Mouse (Mus musculus) thymus, postnatal 36 days (tissue): Measurements from ENCODE around the gene Spi1.
"Not testable (repeated sequence)": the region's sequence is repeated elsewhere in the genome, so short reads cannot be mapped to it uniquely, and the experiment has no call there.

ENCODE experiments used
- DNase-seq, 2 experiments: peaks; one replicate each; pipeline ENCODE4 v3.0.0; 2022; ENCODE audit warnings: mixed read lengths in 2 of 2

Spi1 gene

DNA sequence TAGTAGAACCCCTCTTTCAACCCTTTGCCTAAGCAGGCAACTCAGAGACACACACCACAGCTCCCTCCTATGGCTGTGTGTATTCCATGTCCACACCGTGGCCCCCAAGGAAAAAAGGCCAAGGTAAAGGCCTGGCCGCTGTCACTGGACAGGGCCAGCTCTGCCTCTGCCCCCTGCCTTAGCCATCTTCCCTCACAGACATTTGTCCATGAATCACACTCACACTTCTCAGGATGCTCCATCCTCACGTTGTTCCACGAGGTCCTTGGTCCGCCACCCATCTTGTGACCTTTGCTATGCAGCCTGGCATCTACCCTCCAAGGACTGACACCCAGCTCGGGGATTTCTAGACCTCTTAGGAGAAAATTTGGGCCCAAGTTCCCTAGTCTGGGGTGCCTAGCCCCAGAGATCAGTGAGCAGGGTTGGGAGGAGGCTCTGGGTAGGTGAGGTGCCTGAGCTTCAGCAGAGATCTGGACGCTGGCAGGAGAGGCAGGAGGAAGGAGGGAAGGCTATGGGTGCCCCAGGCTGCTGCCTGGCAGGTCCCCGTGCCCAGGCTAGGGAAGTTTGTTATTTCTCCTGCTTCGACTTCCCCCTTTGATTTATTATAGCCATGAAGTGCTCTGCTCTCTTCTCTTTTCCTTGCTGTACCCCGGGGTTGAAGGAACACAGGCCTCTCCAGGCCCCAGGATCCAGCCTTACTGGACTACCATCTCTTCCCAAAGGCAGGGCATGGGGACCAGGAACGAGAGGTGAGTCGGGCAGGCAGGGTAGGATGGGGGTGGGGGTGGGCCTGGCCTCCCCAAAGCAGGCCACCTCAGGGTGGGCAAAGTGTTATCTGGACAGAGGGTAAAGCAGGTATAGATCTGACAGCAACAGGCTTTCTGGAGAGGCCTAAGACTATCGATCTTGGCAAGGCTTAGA is at the start of gene Spi1:
Spi1 (plus strand) TSS at position 616 of the 921 bp plus-strand sequence.
- DNase-seq = no peak

GRCm38 (mm10) chr2:91033000-91033399 is 49.2 kb upstream of the Spi1 start:
- no peak for DNase-seq

GRCm38 (mm10) chr2:91035385-91035784 is 46.8 kb upstream of the Spi1 start, which contains the start of gene Rapsn:
Gene Rapsn (plus strand): TSS chr2:91035620.
- DNase-seq = no peak

DNA sequence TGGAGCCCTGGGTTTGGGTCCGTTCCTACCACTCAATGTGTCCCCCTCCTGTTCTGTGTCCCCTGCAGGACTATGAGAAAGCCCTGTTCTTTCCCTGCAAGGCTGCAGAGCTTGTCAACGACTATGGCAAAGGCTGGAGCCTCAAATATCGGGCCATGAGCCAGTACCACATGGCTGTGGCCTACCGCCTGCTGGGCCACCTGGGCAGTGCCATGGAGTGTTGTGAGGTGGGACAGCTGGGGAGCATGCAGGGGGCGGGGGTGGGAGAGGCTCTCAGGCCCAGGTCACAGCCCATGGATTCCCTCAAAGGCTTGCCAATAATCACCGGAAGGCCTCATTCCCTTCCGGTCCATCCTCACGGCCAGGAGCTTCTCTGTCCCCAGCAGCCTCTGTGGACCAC is 40.4 kb upstream of the Spi1 start:
- DNase-seq = no peak

GRCm38 (mm10) chr2:91042651-91043398 is 39.4 kb upstream of the Spi1 start:
- DNase-seq = peak; percentile 35 to 44

DNA sequence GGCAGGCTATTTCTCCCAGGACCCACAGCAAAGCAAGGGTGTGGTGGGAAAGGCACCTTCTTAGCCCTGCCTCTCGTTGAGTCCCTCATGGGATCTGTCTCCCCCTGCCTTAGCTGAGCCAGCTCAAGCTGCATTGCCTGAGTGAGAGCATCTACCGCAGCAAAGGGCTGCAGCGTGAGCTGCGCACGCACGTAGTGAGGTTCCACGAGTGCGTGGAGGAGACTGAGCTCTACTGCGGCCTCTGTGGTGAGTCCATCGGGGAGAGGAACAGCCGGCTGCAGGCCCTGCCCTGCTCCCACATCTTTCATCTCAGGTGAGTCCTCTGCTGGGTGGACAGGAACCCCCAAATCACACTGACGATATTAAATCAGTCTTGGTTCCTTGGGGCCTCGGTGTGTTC is 37.5 kb upstream of the Spi1 start:
- no peak for DNase-seq

DNA sequence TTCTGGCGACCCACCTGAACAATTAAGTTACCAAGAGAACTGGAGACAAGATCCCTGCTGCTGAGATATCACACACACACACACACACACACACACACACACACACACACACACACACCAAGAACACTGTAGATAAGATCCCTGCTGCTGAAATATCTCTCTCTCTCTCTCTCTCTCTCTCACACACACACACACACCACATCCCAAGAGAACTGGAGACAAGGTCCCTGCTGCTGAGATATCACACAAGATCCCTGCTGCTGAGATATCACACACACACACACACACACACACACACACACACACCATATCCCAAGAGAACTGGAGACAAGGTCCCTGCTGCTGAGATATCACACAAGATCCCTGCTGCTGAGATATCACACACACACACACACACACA is 36.4 kb upstream of the Spi1 start:
- not testable (repeated sequence) for DNase-seq

- no peak for DNase-seq
These were observed 34.8 kb upstream of the Spi1 start for GRCm38 (mm10) chr2:91047359-91047758.

- DNase-seq = no peak
These were observed 30.3 kb upstream of the Spi1 start for GRCm38 (mm10) chr2:91051917-91052316.

DNA sequence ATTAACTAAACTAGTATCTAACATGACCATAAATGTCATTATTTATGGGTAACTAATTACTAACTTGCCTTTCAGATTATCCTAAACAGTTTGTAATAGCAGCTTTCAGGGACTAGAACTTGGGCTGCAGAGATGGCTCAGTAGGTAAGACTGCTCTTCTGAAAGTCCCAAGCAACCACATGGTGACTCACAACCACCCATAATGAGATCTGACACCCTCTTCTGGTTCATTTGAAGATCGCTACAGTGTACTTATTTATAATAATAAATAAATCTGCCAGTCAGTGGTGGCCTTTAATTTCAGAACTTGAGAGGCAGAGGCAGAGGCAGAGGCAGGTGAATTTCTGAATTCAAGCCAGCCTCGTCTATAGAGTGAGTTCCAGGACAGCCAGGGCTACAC is 29.4 kb upstream of the Spi1 start:
- DNase-seq = no peak

DNA sequence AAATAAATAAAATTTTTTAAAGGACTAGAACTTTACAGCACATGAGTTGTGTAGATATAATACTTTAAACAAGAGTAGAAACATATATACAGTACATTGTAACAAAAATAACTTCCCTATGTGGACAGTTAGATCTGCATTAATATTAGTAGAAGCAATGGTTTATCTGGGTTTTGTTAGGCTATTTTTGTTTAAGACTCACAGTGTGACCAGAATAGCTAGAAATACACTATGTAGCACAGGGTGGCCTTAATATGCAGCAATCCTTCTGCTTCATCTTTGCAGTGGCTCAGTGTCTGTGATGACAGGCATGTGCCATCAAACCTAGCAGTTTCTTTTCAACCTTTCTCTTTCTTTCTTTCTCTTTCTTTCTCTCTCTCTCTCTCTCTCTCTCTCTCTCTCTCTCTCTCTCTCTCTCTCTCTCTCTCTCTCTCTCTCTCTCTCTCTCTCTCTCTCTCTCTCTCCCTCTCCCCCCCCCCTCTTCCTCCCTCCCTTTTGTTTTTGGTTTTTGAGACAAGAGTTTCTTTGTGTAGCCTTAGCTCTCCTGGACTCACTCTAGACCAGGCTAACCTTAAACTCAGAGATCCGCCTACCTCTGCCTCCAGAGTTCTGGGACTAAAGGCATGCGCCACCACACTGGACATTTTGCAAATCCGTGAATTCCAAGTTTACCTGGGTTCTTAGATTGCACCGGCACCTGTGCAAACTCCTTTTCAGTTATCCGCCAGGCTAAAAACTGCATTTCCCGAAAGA is 28.8 kb upstream of the Spi1 start:
- DNase-seq = no peak

GRCm38 (mm10) chr2:91053934-91054382 is 28.2 kb upstream of the Spi1 start, which contains the start of gene Psmc3:
Gene Psmc3 (plus strand): TSS chr2:91054009.
- peak; percentile 94 to 97 for DNase-seq

DNA sequence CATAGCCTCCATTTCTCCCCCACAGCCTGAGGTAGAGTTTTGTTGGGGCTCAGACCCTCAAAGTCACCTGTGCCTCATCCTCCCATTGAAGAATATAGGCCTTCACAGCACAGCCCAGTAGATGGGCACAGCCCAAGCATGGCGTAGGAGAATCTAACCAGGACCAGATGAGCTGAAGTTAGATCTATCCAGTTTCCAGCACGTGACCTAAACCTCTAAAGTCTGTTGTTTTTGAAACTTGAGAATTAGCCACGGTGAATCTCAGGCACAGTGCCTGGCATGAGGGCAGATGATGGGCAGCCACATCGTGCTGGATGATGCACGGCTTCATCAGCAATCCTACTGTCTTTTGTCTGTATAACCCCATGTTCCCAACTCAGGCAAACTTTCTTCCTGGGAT is 23.8 kb upstream of the Spi1 start:
- no peak for DNase-seq

DNA sequence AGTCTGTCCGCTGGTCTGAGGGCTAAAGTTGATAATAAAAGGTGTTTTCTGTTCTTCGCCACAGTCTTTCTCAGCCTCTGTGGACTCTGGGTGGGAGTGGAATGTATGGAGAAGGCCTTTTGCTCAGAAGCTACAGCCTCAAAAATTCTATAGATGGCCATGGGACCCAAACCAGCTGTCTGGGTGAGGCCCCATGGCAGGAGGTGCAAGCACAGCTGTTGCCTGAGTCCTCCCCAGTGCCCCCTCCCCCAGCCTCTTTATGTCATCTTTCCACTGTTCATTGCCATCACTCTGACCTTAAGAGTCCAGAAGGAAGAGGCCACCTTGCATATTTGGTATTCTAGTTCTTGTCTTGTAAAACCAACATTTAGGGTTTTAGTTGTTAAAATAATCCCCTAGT is 22.8 kb upstream of the Spi1 start:
- no peak for DNase-seq

DNA sequence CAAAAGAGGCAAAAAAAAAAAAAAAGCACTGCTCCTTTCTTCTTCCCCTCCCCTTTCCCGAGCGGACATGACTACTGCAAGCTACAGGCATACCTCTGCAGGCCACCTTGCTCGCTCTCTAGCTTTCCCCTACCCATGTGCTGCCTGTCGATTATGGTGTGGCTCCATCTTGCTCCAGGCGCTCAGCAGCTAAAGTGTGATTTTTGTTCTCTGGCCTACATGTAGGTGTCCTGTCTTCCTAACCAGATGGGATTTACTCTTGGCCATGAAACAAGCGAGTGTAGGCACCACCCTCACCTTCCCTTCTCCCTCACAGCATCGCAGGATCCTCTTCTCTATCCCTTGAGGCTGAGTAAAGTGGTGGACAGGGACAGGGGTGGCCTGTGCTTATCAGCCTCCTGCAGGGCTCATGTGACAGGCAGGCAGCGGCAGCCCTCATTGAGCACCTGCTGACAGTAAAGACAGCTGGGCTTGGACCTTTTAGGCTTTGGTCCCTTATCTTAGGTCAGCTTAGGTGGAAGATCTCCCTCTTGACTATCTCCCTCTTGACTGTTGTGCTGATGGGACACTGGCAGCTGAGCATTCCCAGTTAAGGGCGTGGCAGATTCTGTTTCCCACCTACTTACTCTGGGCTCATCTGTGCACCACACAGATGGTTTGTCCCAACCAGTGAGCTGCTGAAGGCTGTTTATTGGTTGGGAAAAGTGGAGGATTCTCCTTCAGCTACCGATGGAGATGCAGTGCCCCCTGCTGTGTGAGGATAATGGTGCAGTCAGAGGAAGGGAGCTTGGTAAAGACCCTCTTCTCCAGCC is 21.4 kb upstream of the Spi1 start:
- peak in 1 of 2 experiments; percentile 37 for DNase-seq

DNA sequence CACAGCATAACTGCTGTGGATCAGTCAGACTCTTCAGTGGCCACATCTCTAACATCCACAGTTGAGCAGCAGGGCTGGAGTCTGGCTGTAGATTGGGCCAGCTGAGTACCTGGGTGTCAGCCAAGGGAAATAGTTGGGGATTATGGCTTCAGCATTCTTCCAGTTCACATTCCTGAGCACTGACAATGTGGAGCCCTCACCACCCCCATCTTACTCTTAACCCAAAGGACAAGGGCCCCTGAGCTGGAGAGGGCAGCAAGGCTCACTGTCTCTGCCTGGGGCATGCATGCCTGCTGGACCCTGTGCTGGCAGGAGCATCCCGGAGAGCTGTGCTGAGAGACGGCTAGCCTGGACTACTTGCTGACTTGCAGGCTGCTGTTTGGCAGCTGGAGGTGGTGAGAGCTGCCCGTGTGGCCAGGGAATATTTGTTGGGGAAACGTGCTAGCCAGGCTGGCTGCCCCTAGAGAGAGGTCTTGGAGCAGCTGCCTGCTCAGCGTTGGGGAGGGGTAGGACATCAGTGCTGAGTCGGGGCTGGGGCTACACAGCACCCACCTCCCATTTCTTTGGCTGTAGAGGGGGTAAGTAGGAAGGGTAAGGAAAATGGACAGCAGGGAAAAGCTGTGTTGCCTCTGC is 20.2 kb upstream of the Spi1 start:
- DNase-seq = no peak

DNA sequence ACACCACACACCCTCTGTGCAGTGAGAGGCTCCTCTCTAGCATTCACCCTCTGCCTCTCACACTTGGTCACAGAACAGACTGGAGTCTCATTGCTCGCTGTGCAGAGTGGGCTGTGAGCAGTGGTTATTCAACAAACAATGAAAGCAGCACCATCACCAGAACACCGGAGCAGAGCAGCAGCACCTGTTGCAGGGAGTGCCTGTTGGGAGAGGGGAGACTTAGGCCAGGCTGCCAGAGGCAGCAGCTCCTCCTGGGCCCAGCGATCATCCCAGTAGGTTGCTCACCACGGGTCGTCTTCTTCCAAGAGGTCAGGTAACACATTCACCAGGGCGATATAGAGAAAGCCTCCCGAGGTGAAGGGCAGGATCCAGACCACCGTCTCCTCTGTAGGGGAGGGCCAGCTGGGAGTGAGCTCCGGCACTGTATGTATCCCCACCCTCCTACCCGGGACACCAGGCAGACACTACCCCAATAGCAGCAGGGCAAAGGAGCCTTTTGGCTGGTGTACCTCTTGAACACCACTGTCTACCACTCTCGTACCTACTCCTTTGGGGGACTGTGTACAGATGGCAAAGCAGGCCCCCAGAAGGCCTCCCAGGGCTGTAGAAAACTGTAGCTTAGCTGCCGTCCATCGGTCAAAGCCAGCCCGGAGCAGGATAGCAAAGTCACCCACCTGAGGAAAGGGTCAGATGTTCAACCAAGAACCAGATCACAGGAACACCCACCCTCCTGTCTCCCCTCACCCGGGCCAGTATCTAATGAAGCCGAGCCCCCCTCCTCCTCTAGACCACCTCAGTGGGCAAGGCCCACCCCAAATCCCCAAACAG is 19.2 kb upstream of the Spi1 start:
- DNase-seq = no peak

- DNase-seq = no peak
These were observed 18.0 kb upstream of the Spi1 start for GRCm38 (mm10) chr2:91064211-91064610.

DNA sequence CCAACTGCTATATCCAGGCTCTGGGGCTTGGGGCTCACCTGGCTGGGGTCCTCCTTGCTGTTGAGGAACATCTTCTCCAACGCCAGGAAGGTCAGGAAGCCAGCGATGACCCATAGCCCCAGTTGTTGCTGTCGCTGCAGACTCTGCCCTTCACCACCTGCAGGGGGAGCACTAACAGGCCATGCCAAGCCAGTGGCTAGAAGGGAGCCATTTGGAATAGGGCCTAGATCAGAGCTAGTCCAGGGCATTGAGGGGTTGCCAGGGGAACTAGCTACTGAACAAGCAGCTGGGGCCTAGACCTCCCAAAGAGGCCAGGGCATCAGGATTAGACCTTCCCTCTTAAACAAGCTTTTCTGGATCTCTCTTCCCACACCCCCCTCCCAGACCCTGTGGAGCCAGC is 16.6 kb upstream of the Spi1 start:
- DNase-seq = peak in 1 of 2 experiments; percentile 47

DNA sequence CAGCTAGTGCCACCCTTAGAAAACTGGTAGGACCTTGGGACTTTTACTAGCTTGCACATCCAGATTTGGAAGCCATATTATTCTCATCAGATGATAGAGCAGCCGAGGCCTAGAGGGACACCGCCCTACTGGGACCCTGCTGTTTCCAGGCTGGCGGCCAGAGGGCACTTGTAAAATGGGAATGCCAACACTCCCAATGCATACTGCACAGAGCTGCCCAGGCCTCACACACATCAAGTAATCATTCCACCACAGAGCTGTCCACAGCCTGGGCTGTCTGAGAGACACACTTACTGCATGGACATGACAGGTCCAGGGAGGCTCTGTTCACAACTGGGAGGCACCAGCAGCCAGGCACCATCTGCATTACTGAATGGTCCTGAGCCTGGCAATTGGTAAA is 15.7 kb upstream of the Spi1 start:
- no peak for DNase-seq
